ENCODE assay signal across 20 mouse cellular contexts in the genomic region with DNA sequence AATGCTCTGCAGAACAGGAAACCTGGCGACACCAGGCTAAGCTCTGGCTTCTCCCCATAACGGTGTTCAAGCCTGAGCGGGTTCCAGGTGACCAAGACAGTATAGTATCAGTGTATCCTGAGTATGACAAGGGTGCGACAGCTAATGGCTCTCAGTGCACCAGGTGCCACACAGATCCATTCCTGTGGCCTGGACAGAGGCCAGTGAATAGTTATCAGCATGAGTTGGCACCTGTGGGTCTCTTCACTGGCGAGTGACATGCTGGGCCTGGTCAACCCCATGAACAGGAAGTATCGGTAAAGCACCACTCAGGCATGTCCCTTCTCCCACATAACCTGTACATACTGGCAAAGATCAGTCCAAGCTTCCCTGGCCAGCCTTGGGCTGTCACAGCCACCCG. TPM values are rescaled to one million over a fixed set of nuclear protein-coding genes. Genes with fewer than 3 reads are reported as not detected.
DNase-seq lines count a peak whose midpoint lies in the region; ATAC-seq and TF ChIP-seq lines count a peak whose summit lies in the region.
"Had no signal": no experiment of that assay in that cellular context is flagged by ENCODE, and none has a peak within 500 bp of the region (broad histone marks: within the 10 kb centered on the region; RNA-seq: fewer than 3 reads in every experiment).

No protein-coding gene starts in this region.

- peak; percentile 61 for DNase-seq in cerebellum, adult 9-11 months
- DNase-seq in cerebellum, adult 11 months = no peak
- DNase-seq in liver = no peak
- DNase-seq in midbrain, postnatal 0 days (ENCODE audit: low spot score) = no peak
- no peak for DNase-seq in midbrain, embryonic 14.5 days
- no peak for DNase-seq in lung, postnatal 36 days
- DNase-seq: adrenal gland, adult 8-10 months; adrenal gland, postnatal 36 days; B cell, adult 2 months; cerebellum, postnatal 25 days; gastrocnemius, postnatal 36 days; heart, adult 18-20 months; heart, postnatal 14 days had no signal

- H3K36me3 ChIP-seq in liver, embryonic 12.5 days = peaks cover 76% of the 10 kb centered on the region
- H3K36me3 ChIP-seq in midbrain, postnatal 0 days (ENCODE audit: insufficient read depth, low read length) = peaks cover 65% of the 10 kb centered on the region
- H3K36me3 ChIP-seq in midbrain, embryonic 14.5 days (ENCODE audit: control insufficient read depth, insufficient read depth, low read length) = peaks cover 69% of the 10 kb centered on the region

- no peak for TF ChIP-seq CTCF in midbrain, postnatal 0 days (IDR thresholded peaks at IDR 0.05)

- 0 out of 2 replicates have a peak overlapping the region, but pooled peaks have one; percentile 63 for H3K27ac ChIP-seq in liver, embryonic 12.5 days
- 0 out of 2 replicates have a peak overlapping the region, but pooled peaks have one; percentile 12 for H3K27ac ChIP-seq in midbrain, postnatal 0 days (ENCODE audit: low read depth, low read length)
- no peak overlapping the region for H3K27ac ChIP-seq in midbrain, embryonic 14.5 days (replicated peaks; ENCODE audit: low read depth, low read length)
- H3K27ac ChIP-seq: embryonic facial prominence, embryonic 12.5 days; forebrain, embryonic 15.5 days; hindbrain, embryonic 10.5 days had no signal

- 0 out of 2 replicates have a peak overlapping the region, but pooled peaks have one; percentile 4 for H3K9ac ChIP-seq in liver, embryonic 12.5 days
- H3K9ac ChIP-seq in midbrain, postnatal 0 days (replicated peaks; ENCODE audit: low read length, poor library complexity, severe bottlenecking) = no peak overlapping the region
- no peak overlapping the region for H3K9ac ChIP-seq in midbrain, embryonic 14.5 days (replicated peaks; ENCODE audit: low read length)
- H3K9ac ChIP-seq: embryonic facial prominence, embryonic 12.5 days; forebrain, embryonic 15.5 days had no signal

- no peaks in the 10 kb centered on the region for H3K9me3 ChIP-seq in liver, embryonic 12.5 days (replicated peaks)
- H3K9me3 ChIP-seq in midbrain, postnatal 0 days (ENCODE audit: low read length) = no peaks in the 10 kb centered on the region
- no peaks in the 10 kb centered on the region for H3K9me3 ChIP-seq in midbrain, embryonic 14.5 days (ENCODE audit: control insufficient read depth, low read length)
- H3K9me3 ChIP-seq: embryonic facial prominence, embryonic 12.5 days; forebrain, embryonic 15.5 days; G1E; heart, embryonic 10.5 days; hindbrain, embryonic 10.5 days had no signal

- no peaks in the 10 kb centered on the region for H3K27me3 ChIP-seq in liver, embryonic 12.5 days (replicated peaks)
- no peaks in the 10 kb centered on the region for H3K27me3 ChIP-seq in midbrain, postnatal 0 days (ENCODE audit: insufficient read depth, low read length)
- no peaks in the 10 kb centered on the region for H3K27me3 ChIP-seq in midbrain, embryonic 14.5 days (ENCODE audit: control insufficient read depth, insufficient read depth, low read length)
- H3K27me3 ChIP-seq: embryonic facial prominence, embryonic 12.5 days; forebrain, embryonic 15.5 days had no signal

- no peak overlapping the region for H3K4me2 ChIP-seq in liver, embryonic 12.5 days
- H3K4me2 ChIP-seq in midbrain, postnatal 0 days (ENCODE audit: low read depth, low read length, poor library complexity, severe bottlenecking) = no peak overlapping the region
- no peak overlapping the region for H3K4me2 ChIP-seq in midbrain, embryonic 14.5 days (ENCODE audit: low read length)
- H3K4me2 ChIP-seq: forebrain, embryonic 15.5 days had no signal

- H3K4me3 ChIP-seq in liver, embryonic 12.5 days = no peak overlapping the region
- H3K4me3 ChIP-seq in midbrain, postnatal 0 days (ENCODE audit: low read depth, low read length) = no peak overlapping the region
- H3K4me3 ChIP-seq in midbrain, embryonic 14.5 days (replicated peaks; ENCODE audit: low read depth, low read length) = no peak overlapping the region
- H3K4me3 ChIP-seq: embryonic facial prominence, embryonic 12.5 days; forebrain, embryonic 15.5 days; heart, embryonic 10.5 days; hindbrain, embryonic 10.5 days had no signal

- ATAC-seq in liver, embryonic 12.5 days = no peak
- no peak for ATAC-seq in midbrain, postnatal 0 days (ENCODE audit: low FRiP score)
- no peak for ATAC-seq in midbrain, embryonic 14.5 days (ENCODE audit: low FRiP score, low TSS enrichment)
- ATAC-seq: CD4-positive, CD25-positive, alpha-beta regulatory T cell, adult 4 months; forebrain, embryonic 15.5 days had no signal

- H3K4me1 ChIP-seq in liver, embryonic 12.5 days = peaks cover 33% of the 10 kb centered on the region
- H3K4me1 ChIP-seq in midbrain, postnatal 0 days (ENCODE audit: insufficient read depth, low read length) = peaks cover 6% of the 10 kb centered on the region; the same call in 1 of the 2 replicates
- H3K4me1 ChIP-seq in midbrain, embryonic 14.5 days (ENCODE audit: control insufficient read depth, insufficient read depth, low read length) = peaks cover 11% of the 10 kb centered on the region

- WGBS in liver, embryonic 12.5 days (ENCODE audit: insufficient replicate concordance) = 86% methylated on average over 7 of the region's 7 CpGs
- 96% methylated on average over 7 of the region's 7 CpGs for WGBS in midbrain, postnatal 0 days
- 94% methylated on average over 7 of the region's 7 CpGs for WGBS in midbrain, embryonic 14.5 days

RNA-seq across cellular contexts. Expression of gene D10Jhu81e, which starts 1.5 kb away (rescaled TPM):
- 17.1 and 19.4 TPM in 2 replicates for polyA plus RNA-seq in liver, embryonic 12.5 days (2016; fragmentation: Nextera tagmentation; extraction: Ambion mirVana)
- total RNA-seq in midbrain, postnatal 0 days (2014; rRNA removed) = 80.0 and 119 TPM in 2 replicates
- polyA plus RNA-seq in midbrain, postnatal 0 days (2015; fragmentation: Nextera tagmentation; extraction: Ambion mirVana) = 24.1 and 26.7 TPM in 2 replicates
- polyA plus RNA-seq in midbrain, embryonic 14.5 days (2014; fragmentation: Nextera tagmentation; extraction: Ambion mirVana) = 17.9 and 56.8 TPM in 2 replicates

RNA-seq across cellular contexts. Expression of gene Pwp2, which starts 13.9 kb away (rescaled TPM):
- polyA plus RNA-seq in liver, embryonic 12.5 days (2016; fragmentation: Nextera tagmentation; extraction: Ambion mirVana) = 23.9 and 25.5 TPM in 2 replicates
- total RNA-seq in midbrain, postnatal 0 days (2014; rRNA removed) = 21.9 and 24.5 TPM in 2 replicates
- 13.4 and 14.2 TPM in 2 replicates for polyA plus RNA-seq in midbrain, postnatal 0 days (2015; fragmentation: Nextera tagmentation; extraction: Ambion mirVana)
- 13.7 and 15.2 TPM in 2 replicates for polyA plus RNA-seq in midbrain, embryonic 14.5 days (2014; fragmentation: Nextera tagmentation; extraction: Ambion mirVana)
